In genomic region chr10:21600931-21601330, GRCm38 (mm10) we compare ENCODE assay signal across 9 mouse cellular contexts. TPM values are rescaled to one million over a fixed set of nuclear protein-coding genes. Genes with fewer than 3 reads are reported as not detected.
DNase-seq lines count a peak whose midpoint lies in the region; TF ChIP-seq lines count a peak whose summit lies in the region.
"Had no signal": no experiment of that assay in that cellular context is flagged by ENCODE, and none has a peak within 500 bp of the region (broad histone marks: within the 10 kb centered on the region; RNA-seq: fewer than 3 reads in every experiment).

No protein-coding gene starts in this region.

- no peaks in the 10 kb centered on the region for H3K36me3 ChIP-seq in heart, embryonic 10.5 days
- H3K36me3 ChIP-seq in ES-Bruce4 (ENCODE audit: control insufficient read depth, insufficient read depth, low read length, poor library complexity, severe bottlenecking) = no peaks in the 10 kb centered on the region
- no peaks in the 10 kb centered on the region for H3K36me3 ChIP-seq in splenic B cell, adult 2 months (ENCODE audit: control insufficient read depth, insufficient read depth, low read length, poor library complexity, severe bottlenecking)

- H3K4me1 ChIP-seq in heart, embryonic 10.5 days = peaks cover 11% of the 10 kb centered on the region
- no peaks in the 10 kb centered on the region for H3K4me1 ChIP-seq in ES-Bruce4 (ENCODE audit: control insufficient read depth, insufficient read depth, low read length)

- peak; percentile 70 to 86 for DNase-seq in heart, adult 18-20 months
- DNase-seq in heart, embryonic 10.5 days (ENCODE audit: low spot score) = no peak
- peak; percentile 3 for DNase-seq in c-Kit-positive CD71-positive TER-119-positive erythroid progenitor cells, embryonic 14.5 days (ENCODE audit: low spot score)
- DNase-seq in gastrocnemius, adult 2 months = peak; percentile 66
- DNase-seq in layer of hippocampus, postnatal 10 days (ENCODE audit: low spot score in 2 of 2) = peak; percentile 55 to 65
- DNase-seq in mesoderm, embryonic 11.5 days (ENCODE audit: low read depth, low spot score) = peak; percentile 65
- peak; percentile 74 for DNase-seq in splenic B cell, adult 2 months (ENCODE audit: low read depth, low spot score)

- H3K27me3 ChIP-seq in heart, embryonic 10.5 days (ENCODE audit: insufficient read depth, poor library complexity, severe bottlenecking) = no peaks in the 10 kb centered on the region
- H3K27me3 ChIP-seq in ES-Bruce4 (ENCODE audit: control insufficient read depth, insufficient read depth, low read length, poor library complexity, severe bottlenecking) = no peaks in the 10 kb centered on the region
- no peaks in the 10 kb centered on the region; the same call in 1 of the 2 replicates for H3K27me3 ChIP-seq in splenic B cell, adult 2 months (ENCODE audit: control insufficient read depth, insufficient read depth, low read length, poor library complexity, severe bottlenecking)

- peak; percentile 77 for TF ChIP-seq CTCF in ES-Bruce4 (IDR thresholded peaks at IDR 0.05; ENCODE audit: low read depth, low read length)
- peak; percentile 95 for TF ChIP-seq CTCF in gastrocnemius, adult 2 months (IDR thresholded peaks at IDR 0.05)

- H3K9ac ChIP-seq in ES-Bruce4 (ENCODE audit: low read depth, poor library complexity, severe bottlenecking) = no peak overlapping the region

- no peak overlapping the region for H3K4me3 ChIP-seq in heart, embryonic 10.5 days
- H3K4me3 ChIP-seq in ES-Bruce4 (ENCODE audit: low read depth, low read length) = no peak overlapping the region
- H3K4me3 ChIP-seq in gastrocnemius, adult 2 months = no peak overlapping the region

- WGBS in heart, embryonic 10.5 days = 49% methylated on average over 5 of the region's 5 CpGs

- intact Hi-C loops in gastrocnemius, adult 2 months (cut with DNase I) = loop anchor here (2.0 to 10.0 kb wide), 3 partner anchors 61 to 392 kb away; no protein-coding TSS in a partner anchor

- TF ChIP-seq EP300 in ES-Bruce4 (IDR thresholded peaks at IDR 0.05; ENCODE audit: insufficient read depth, low read depth, low read length) = no peak

- no peak for TF ChIP-seq POLR2A in ES-Bruce4 (IDR thresholded peaks at IDR 0.05; ENCODE audit: insufficient read depth, low read length)

- H3K27ac ChIP-seq in heart, embryonic 10.5 days = no peak overlapping the region
- H3K27ac ChIP-seq in ES-Bruce4 (ENCODE audit: insufficient read depth, low read length) = no peak overlapping the region
- peak overlapping the region; percentile 24; the same call in 1 of the 2 replicates for H3K27ac ChIP-seq in gastrocnemius, adult 2 months

- no peaks in the 10 kb centered on the region for H3K9me3 ChIP-seq in heart, embryonic 10.5 days
- H3K9me3 ChIP-seq in ES-Bruce4 (replicated peaks; ENCODE audit: control insufficient read depth, insufficient read depth, low read length, poor library complexity, severe bottlenecking) = no peaks in the 10 kb centered on the region

RNA-seq across cellular contexts. Expression of gene 1700020N01Rik, which starts 8.0 kb away (rescaled TPM):
- total RNA-seq in heart, adult 18-20 months (2021) = not detected
- 0.14 and 0.29 TPM in 2 replicates for polyA plus RNA-seq in heart, embryonic 10.5 days (2016; fragmentation: Nextera tagmentation; extraction: Ambion mirVana)
- polyA plus RNA-seq in ES-Bruce4 (2011; ENCODE audit: insufficient read depth, insufficient read length, low read depth, missing spikeins) = not detected in 2 replicates
- total RNA-seq in gastrocnemius, adult 2 months (2021) = not detected
- total RNA-seq in layer of hippocampus, postnatal 10 days (2021) = not detected
- polyA plus RNA-seq: liver, embryonic 16.5 days had no signal
